Mouse (Mus musculus) megakaryocyte, embryonic 14.5 days (primary cell): ENCODE data around the gene Rergl.

Experiments
- FLI1 ChIP-seq: IDR thresholded peaks from 2 replicates; pipeline ENCODE4 v1.6.1; 2012; ENCODE audit warnings: low read length, inconsistent platforms, mixed read lengths
- GATA1 ChIP-seq: IDR thresholded peaks from 3 replicates; pipeline ENCODE4 v1.6.1; 2012; ENCODE audit warnings: mixed read lengths, low read length, inconsistent platforms, borderline replicate concordance

DNA sequence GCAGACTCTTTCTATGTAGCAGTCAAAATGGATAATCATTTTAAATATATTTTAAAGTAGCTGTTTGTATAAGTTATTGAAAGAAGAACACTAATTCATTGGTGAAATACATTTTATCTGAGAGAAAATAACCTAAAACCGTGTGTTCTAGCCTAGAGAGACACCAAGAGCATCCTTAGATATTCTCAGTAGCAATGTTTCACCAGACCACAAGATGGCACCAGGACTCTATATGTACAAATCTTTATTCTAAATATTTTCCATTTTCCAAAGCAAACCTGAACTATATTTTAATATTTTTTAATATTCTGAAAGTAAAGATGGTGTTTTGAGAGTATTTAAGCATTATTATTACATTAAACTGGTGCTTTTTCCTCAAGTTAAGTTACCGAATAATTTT is 36.7 kb upstream of the Rergl start:
- no peak for TF ChIP-seq GATA1
- no peak for TF ChIP-seq FLI1
